Mouse (Mus musculus) limb, embryonic 14.5 days (tissue): ENCODE data around the gene Zfp663. TPM values are rescaled to one million over a fixed set of nuclear protein-coding genes. Genes with fewer than 3 reads are reported as not detected.

Source experiments
- ATAC-seq: fragments of 200-750 bp; cut with Nextera tagmentation; 2 replicates; pipeline ENCODE4 v1.8.0; 2017; ENCODE audit warnings: low read depth, moderate number of reproducible peaks, moderate TSS enrichment; ENCODE audit not compliant: low FRiP score
- DNase-seq: peaks from one replicate; pipeline ENCODE4 v3.0.0-alpha.2; 2015; ENCODE audit warnings: low spot score
- H3K27ac ChIP-seq: fragments of 300-500 bp; sonication (generic); replicated peaks from 2 replicates; pipeline ENCODE4 v1.5.1; 2014; ENCODE audit warnings: low read depth, mild to moderate bottlenecking, low read length, moderate library complexity, mixed read lengths
- H3K27me3 ChIP-seq: fragments of 300-500 bp; sonication (generic); 2 replicates; pipeline ENCODE4 v1.6.1; 2014; ENCODE audit warnings: low read length, mixed read lengths; ENCODE audit not compliant: control insufficient read depth, insufficient read depth
- H3K36me3 ChIP-seq: fragments of 300-500 bp; sonication (generic); 2 replicates; pipeline ENCODE4 v1.6.1; 2014; ENCODE audit warnings: mild to moderate bottlenecking, low read length, moderate library complexity, mixed read lengths; ENCODE audit not compliant: control insufficient read depth, insufficient read depth
- H3K4me1 ChIP-seq: fragments of 300-500 bp; sonication (generic); 2 replicates; pipeline ENCODE4 v1.6.1; 2014; ENCODE audit warnings: antibody characterized with exemption, low read length, mixed read lengths; ENCODE audit not compliant: control insufficient read depth, insufficient read depth
- H3K4me2 ChIP-seq: fragments of 300-500 bp; sonication (generic); replicated peaks from 2 replicates; pipeline ENCODE4 v1.6.1; 2014; ENCODE audit warnings: low read depth, mild to moderate bottlenecking, low read length, moderate library complexity; ENCODE audit not compliant: severe bottlenecking
- H3K4me3 ChIP-seq: fragments of 300-500 bp; sonication (generic); replicated peaks from 2 replicates; pipeline ENCODE4 v1.5.1; 2014; ENCODE audit warnings: low read length
- H3K9ac ChIP-seq: fragments of 300-500 bp; sonication (generic); 2 replicates; pipeline ENCODE4 v1.6.1; 2014; ENCODE audit warnings: mild to moderate bottlenecking, low read depth, low read length, moderate library complexity; ENCODE audit not compliant: severe bottlenecking
- H3K9me3 ChIP-seq: fragments of 300-500 bp; sonication (generic); 2 replicates; pipeline ENCODE4 v1.6.1; 2016; ENCODE audit warnings: low read length; ENCODE audit not compliant: control insufficient read depth
- POLR2A ChIP-seq: fragments of 200-500 bp; IDR thresholded peaks from 2 replicates; pipeline ENCODE4 v1.8.0; 2012; ENCODE audit warnings: inconsistent platforms, mild to moderate bottlenecking, moderate library complexity, borderline replicate concordance; ENCODE audit not compliant: insufficient read depth, insufficient read length; ENCODE audit errors: extremely low read depth
- WGBS: fragments of 180-500 bp; shearing (Covaris S2); extraction: QIAGEN DNeasy Blood & Tissue Kit; methylation state at CpG from one replicate; pipeline ENCODE4 v1.1.7; 2014; 5-methylcytosine and 5-hydroxymethylcytosine counted together
- polyA plus RNA-seq, 2 experiments: library from polyadenylated mRNA; depleted of rRNA in 1 of 2; stranded (reverse) in 1 of 2; unstranded in 1 of 2; fragments of >200 nt; fragmentation: Nextera tagmentation in 1 of 2; extraction: Ambion mirVana in 1 of 2; gene quantifications; 2 replicates each; pipeline versions ENCODE4 v1.2.1 to v1.2.3; 2012 to 2014

Zfp663 gene
- polyA plus RNA-seq, 2 experiments: 0.44 to 0.49 TPM

DNA sequence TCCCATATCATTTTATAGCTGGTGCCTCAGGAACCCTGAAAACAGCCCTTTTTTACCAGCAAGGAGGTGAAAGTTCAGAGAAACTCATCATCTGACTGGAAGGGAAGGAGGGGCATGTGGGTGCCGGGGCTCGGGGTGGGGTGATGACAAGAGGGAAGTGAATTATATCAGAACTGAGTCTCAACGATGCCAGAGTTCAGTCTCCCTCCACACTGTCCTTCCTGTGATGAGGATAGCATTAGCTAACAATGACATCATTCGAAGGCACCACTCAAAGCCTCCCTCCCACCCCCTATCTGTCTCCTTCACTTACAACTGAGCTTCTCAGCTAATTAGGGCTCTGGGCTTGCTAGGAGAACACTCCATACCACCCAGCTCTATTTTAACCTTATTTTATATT is 49.0 kb downstream of the Zfp663 start:
- H3K9me3 ChIP-seq: no peaks in the 10 kb centered on the region
- H3K27me3 ChIP-seq: no peaks in the 10 kb centered on the region

DNA sequence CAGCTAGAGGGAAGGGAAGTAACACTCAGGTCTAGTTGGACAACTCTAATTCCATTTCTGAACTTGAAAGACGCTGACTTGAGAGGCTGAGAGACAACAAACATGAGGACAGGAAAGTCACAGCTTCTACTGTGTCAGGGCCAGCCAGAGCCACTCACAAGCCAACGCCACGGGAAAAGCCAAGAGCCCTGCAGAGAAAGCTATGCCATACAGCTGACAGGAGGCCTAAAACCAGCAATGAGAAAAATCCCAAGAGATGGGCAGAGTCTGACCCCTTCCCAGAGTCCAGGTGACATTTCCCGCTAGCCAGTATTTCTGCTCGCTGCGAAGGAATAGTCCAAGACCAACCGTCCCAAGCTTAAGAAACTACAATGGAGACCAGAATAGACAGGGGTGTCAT is 49.6 kb downstream of the Zfp663 start:
- WGBS: 76% methylated on average over 7 of the region's 7 CpGs
- Histone ChIP-seq H3K27ac (no peak overlapping the region), H3K4me1 (peaks cover 14% of the 10 kb centered on the region; the same call in 1 of the 2 replicates), H3K36me3 (peaks cover 26% of the 10 kb centered on the region), H3K4me2 (no peak overlapping the region), H3K4me3 (no peak overlapping the region), H3K9me3 (no peaks in the 10 kb centered on the region), H3K9ac (no peak overlapping the region), H3K27me3 (no peaks in the 10 kb centered on the region)
- TF ChIP-seq POLR2A: no peak
- DNase-seq: no peak
- ATAC-seq: no peak

More for the DNA sequence above, 49.0 kb downstream of the Zfp663 start:
- Histone ChIP-seq H3K9ac (no peak overlapping the region), H3K27ac (no peak overlapping the region), H3K4me3 (no peak overlapping the region), H3K36me3 (peaks cover 21% of the 10 kb centered on the region), H3K4me2 (no peak overlapping the region), H3K4me1 (peaks cover 16% of the 10 kb centered on the region)
- no peak for DNase-seq
- TF ChIP-seq POLR2A: no peak
- 65% methylated on average over 4 of the region's 4 CpGs for WGBS
- no peak for ATAC-seq

DNA sequence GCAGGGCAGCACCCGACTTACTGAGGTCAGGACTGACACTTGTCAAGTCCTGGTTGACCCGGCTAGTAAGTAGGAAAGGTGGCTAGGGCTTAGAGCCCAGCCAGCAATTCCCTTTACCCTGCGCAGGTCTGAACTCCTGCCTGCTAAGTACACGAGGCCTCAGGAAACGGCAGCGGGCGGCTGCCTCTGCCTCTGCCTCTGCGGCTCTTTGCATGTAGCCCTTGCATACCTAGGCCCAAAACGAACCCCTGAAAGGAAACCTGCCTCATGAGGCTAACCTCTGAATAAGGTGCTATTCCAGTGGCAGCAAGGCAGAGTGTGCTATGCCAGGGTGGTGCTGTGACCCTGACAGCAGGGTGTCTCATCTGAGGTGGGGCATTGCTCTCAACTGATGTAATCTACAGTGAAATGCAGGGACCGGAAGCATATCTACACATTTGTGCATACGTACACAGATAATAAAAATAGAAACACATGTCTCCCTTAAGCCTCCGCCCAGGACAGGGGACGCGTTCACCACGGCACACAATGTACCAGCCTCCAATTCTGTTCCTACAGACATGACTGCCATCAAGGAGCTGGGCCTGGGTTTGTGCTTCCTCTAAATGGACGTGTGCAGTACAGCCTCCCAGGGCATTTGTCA is 50.8 kb downstream of the Zfp663 start:
- DNase-seq (no peak), ATAC-seq (no peak)
- Histone ChIP-seq H3K9ac (no peak overlapping the region), H3K27me3 (no peaks in the 10 kb centered on the region), H3K9me3 (no peaks in the 10 kb centered on the region), H3K4me3 (no peak overlapping the region), H3K4me1 (peaks cover 14% of the 10 kb centered on the region; the same call in 1 of the 2 replicates), H3K27ac (no peak overlapping the region), H3K4me2 (no peak overlapping the region), H3K36me3 (peaks cover 35% of the 10 kb centered on the region)
- 46% methylated on average over 16 of the region's 16 CpGs for WGBS
- no peak for TF ChIP-seq POLR2A

GRCm38 (mm10) chr2:165316837-165317473 is 51.6 kb downstream of the Zfp663 start:
- H3K4me2 ChIP-seq: no peak overlapping the region
- ATAC-seq (peak; percentile 49), DNase-seq (peak; percentile 49)
- no peak for TF ChIP-seq POLR2A
- no peak overlapping the region for H3K9ac ChIP-seq
- H3K4me1 ChIP-seq: peaks cover 14% of the 10 kb centered on the region; the same call in 1 of the 2 replicates
- H3K9me3 ChIP-seq: no peaks in the 10 kb centered on the region
- H3K27me3 ChIP-seq: no peaks in the 10 kb centered on the region
- H3K36me3 ChIP-seq: peaks cover 41% of the 10 kb centered on the region
- WGBS: 15% methylated on average over 9 of the region's 9 CpGs
- no peak overlapping the region for H3K4me3 ChIP-seq
- H3K27ac ChIP-seq: no peak overlapping the region

DNA sequence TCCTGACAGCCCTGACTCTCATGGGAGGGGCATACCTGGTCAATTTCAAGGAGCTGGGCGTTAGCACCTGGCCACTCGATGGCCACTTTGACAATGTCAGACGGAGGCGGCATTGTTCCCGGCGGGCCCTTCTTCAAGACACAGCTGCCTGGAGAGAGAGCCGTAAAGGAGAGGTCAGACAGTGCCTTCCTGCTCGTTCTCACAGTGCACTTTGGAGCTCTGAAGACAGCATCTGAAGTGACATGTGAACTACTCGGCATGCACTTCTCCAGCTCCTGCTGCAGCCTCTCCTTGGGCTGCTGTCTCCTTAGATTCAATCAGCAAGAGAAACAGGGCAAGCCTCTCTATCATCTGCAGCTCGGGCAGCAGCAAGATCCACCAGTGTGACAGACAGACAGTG is 52.3 kb downstream of the Zfp663 start:
- H3K36me3 ChIP-seq: peaks cover 48% of the 10 kb centered on the region
- peaks cover 14% of the 10 kb centered on the region; the same call in 1 of the 2 replicates for H3K4me1 ChIP-seq
- no peaks in the 10 kb centered on the region for H3K27me3 ChIP-seq
- H3K9ac ChIP-seq: no peak overlapping the region
- H3K4me2 ChIP-seq: no peak overlapping the region
- no peak for TF ChIP-seq POLR2A
- no peaks in the 10 kb centered on the region for H3K9me3 ChIP-seq
- no peak for ATAC-seq
- WGBS: 64% methylated on average over 10 of the region's 10 CpGs
- no peak for DNase-seq
- no peak overlapping the region for H3K4me3 ChIP-seq
- no peak overlapping the region for H3K27ac ChIP-seq
